Mouse (Mus musculus): ENCODE data around the gene Wdr82. TPM values are rescaled to one million over a fixed set of nuclear protein-coding genes. Genes with fewer than 3 reads are reported as not detected.

The Wdr82 gene
- polyA plus RNA-seq, 1 experiment from 2014 or later: 20.8 TPM

DNA sequence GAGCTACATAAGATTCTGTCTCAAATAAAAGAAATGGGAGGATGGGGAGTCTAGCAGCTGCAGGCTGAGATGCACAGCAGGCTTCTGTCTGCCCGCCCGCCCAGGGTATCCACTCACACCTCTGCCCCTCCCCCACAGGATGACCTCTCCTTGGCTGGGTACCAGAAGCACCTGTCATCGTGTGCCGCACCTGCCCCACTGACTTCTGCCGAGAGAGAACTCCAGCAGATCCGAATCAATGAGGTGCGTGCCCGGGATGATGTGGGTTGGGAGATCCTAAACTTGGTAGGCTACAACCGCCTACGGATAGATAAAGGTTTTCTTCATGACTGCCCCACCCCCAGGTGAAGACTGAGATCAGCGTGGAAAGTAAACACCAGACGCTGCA is 41.9 kb downstream of the Wdr82 start:
- ATAC-seq (ENCODE audit: low FRiP score, low TSS enrichment): no peak
- peaks cover 9% of the 10 kb centered on the region for H3K4me1 ChIP-seq (ENCODE audit: insufficient read depth, low read length)
- H3K27ac ChIP-seq (ENCODE audit: low read length): no peak overlapping the region
- no peaks in the 10 kb centered on the region for H3K27me3 ChIP-seq (ENCODE audit: insufficient read depth, low read length)
- no peak overlapping the region for H3K4me2 ChIP-seq (replicated peaks; ENCODE audit: low read depth, low read length)
- no peak overlapping the region for H3K4me3 ChIP-seq (ENCODE audit: low read length)
- H3K36me3 ChIP-seq (ENCODE audit: insufficient read depth, low read length): peaks cover 39% of the 10 kb centered on the region
- no peak overlapping the region for H3K9ac ChIP-seq (replicated peaks; ENCODE audit: low read length)
- no peaks in the 10 kb centered on the region for H3K9me3 ChIP-seq (ENCODE audit: low read length)
- 88% methylated on average over 12 of the region's 12 CpGs for WGBS

DNA sequence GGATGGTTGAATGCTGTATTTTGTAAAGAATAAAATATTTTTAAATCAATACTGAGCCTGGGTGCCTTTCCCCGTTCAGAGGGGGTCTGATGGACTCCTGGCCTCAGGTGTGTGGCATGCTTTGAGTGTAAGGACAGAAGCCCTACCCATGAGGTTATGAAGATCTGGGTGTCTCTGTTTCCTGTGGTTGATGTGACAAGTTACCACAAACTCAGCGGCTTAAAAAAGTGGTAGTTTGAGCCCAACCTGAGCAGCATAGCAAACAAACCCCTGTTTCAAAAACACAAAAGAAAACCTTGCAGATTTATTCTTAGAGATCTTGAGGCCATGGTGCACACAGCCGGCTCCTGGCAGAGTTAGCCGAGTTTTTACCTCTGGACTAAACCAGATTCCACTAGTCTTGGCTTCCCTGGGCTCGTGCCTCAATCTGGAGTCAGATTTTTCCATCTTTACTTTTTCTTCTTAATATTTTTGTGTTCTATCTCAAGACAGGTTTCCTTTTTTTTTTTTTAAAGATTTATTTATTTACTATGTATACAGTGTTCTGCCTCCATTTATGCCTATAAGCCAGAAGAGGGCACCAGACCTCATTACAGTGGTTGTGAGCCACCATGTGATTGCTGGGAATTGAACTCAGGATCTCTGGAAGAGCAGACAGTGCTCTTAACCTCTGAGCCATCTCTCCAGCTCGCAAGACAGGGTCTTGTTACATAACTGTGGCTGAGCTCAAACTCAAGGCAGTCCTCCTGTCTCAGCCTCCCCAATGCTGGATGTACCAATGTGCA is 44.8 kb downstream of the Wdr82 start:
- Histone ChIP-seq H3K9me3 (ENCODE audit: low read length) (no peaks in the 10 kb centered on the region), H3K4me1 (ENCODE audit: insufficient read depth, low read length) (peaks cover 10% of the 10 kb centered on the region), H3K36me3 (ENCODE audit: insufficient read depth, low read length) (peaks cover 26% of the 10 kb centered on the region), H3K4me3 (ENCODE audit: low read length) (no peak overlapping the region), H3K9ac (replicated peaks; ENCODE audit: low read length) (no peak overlapping the region), H3K4me2 (replicated peaks; ENCODE audit: low read depth, low read length) (no peak overlapping the region), H3K27ac (ENCODE audit: low read length) (no peak overlapping the region), H3K27me3 (ENCODE audit: insufficient read depth, low read length) (no peaks in the 10 kb centered on the region)
- ATAC-seq (ENCODE audit: low FRiP score, low TSS enrichment): no peak
- WGBS: 87% methylated on average over 6 of the region's 6 CpGs

DNA sequence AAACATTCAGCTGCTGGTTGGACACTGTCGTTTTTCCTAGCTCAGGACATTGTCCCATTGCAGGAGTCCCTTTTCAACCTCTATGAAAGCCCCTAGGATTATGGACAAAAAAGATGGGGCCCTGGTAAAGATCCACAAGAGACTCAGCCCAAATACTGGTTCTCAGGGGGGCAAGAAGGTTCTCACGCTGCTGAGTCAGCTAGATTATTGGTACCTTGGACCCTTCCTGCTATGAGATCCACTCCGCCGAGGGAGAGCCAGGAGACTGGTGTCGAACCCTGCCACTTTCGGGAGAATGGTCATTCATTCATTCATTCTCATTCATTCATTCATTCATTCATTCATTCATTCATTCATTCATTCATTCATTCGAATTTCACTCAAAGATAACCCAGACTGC is 46.2 kb downstream of the Wdr82 start:
- no peak overlapping the region for H3K9ac ChIP-seq (replicated peaks; ENCODE audit: low read length)
- H3K4me2 ChIP-seq (replicated peaks; ENCODE audit: low read depth, low read length): no peak overlapping the region
- peaks cover 26% of the 10 kb centered on the region for H3K36me3 ChIP-seq (ENCODE audit: insufficient read depth, low read length)
- H3K27ac ChIP-seq (ENCODE audit: low read length): no peak overlapping the region
- H3K4me1 ChIP-seq (ENCODE audit: insufficient read depth, low read length): peaks cover 13% of the 10 kb centered on the region
- 85% methylated on average over 7 of the region's 7 CpGs for WGBS
- no peak overlapping the region for H3K4me3 ChIP-seq (ENCODE audit: low read length)
- H3K9me3 ChIP-seq (ENCODE audit: low read length): no peaks in the 10 kb centered on the region
- H3K27me3 ChIP-seq (ENCODE audit: insufficient read depth, low read length): no peaks in the 10 kb centered on the region
- no peak for ATAC-seq (ENCODE audit: low FRiP score, low TSS enrichment)

DNA sequence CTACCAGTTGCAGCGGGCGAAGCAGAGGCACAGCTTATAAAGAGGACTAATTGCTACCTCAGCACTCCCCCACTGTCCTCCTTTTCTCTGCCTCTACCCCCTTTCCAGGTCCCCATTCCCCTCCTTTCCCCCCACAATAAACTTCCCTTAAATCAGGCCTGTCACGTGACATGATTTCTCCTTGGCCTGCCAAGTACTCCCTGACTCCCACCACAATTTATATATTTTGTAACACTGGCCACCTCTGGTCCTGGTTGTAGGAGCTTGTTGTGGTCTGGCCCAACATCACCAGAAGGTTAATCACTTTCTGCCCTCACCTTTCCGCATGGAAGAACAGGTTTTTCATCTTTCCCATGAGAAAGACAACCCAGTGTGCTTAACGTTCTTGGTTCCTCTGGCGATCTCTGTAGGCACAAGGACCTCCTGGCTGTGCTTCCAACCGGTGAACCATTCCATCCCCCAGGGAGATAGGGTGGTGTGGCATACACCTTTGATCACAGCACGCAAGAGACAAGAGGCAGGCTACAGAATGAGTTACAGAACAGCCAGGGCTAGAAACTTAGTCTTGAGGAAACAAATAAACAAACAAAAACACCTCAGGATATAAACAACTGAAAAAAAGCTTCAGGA is 50.3 kb downstream of the Wdr82 start:
- no peaks in the 10 kb centered on the region for H3K36me3 ChIP-seq (ENCODE audit: insufficient read depth, low read length)
- peaks cover 7% of the 10 kb centered on the region; the same call in 1 of the 2 replicates for H3K27me3 ChIP-seq (ENCODE audit: insufficient read depth, low read length)
- no peaks in the 10 kb centered on the region for H3K9me3 ChIP-seq (ENCODE audit: low read length)
- ATAC-seq (ENCODE audit: low FRiP score, low TSS enrichment): peak; percentile 62
- no peak overlapping the region for H3K9ac ChIP-seq (replicated peaks; ENCODE audit: low read length)
- H3K27ac ChIP-seq (ENCODE audit: low read length): 0 out of 2 replicates have a peak overlapping the region, but pooled peaks have one; percentile 31
- H3K4me1 ChIP-seq (ENCODE audit: insufficient read depth, low read length): peaks cover 17% of the 10 kb centered on the region
- no peak overlapping the region for H3K4me2 ChIP-seq (replicated peaks; ENCODE audit: low read depth, low read length)
- H3K4me3 ChIP-seq (ENCODE audit: low read length): no peak overlapping the region
- WGBS: 23% methylated on average over 8 of the region's 8 CpGs

GRCm38 (mm10) chr9:106222261-106222851 is 51.6 kb downstream of the Wdr82 start, which contains the start of gene Tlr9:
Gene Tlr9, plus strand, starts transcription at chr9:106222598.
- Histone ChIP-seq H3K4me1 (ENCODE audit: insufficient read depth, low read length) (peaks cover 23% of the 10 kb centered on the region), H3K4me2 (replicated peaks; ENCODE audit: low read depth, low read length) (no peak within 1 kb of the TSS), H3K9ac (replicated peaks; ENCODE audit: low read length) (no peak within 1 kb of the TSS), H3K27ac (ENCODE audit: low read length) (peak within 1 kb of the TSS; percentile 31; the same call in 1 of the 2 replicates), H3K27me3 (ENCODE audit: insufficient read depth, low read length) (peaks cover 7% of the 10 kb centered on the region; the same call in 1 of the 2 replicates), H3K36me3 (ENCODE audit: insufficient read depth, low read length) (no peaks in the 10 kb centered on the region), H3K9me3 (ENCODE audit: low read length) (no peaks in the 10 kb centered on the region), H3K4me3 (ENCODE audit: low read length) (no peak within 1 kb of the TSS)
- 42% methylated on average over 4 of the region's 4 CpGs for WGBS
- ATAC-seq (ENCODE audit: low FRiP score, low TSS enrichment): no peak

GRCm38 (mm10) chr9:106222994-106223393 is 52.3 kb downstream of the Wdr82 start:
- Histone ChIP-seq H3K4me2 (replicated peaks; ENCODE audit: low read depth, low read length) (no peak overlapping the region), H3K9me3 (ENCODE audit: low read length) (no peaks in the 10 kb centered on the region), H3K9ac (replicated peaks; ENCODE audit: low read length) (no peak overlapping the region), H3K36me3 (ENCODE audit: insufficient read depth, low read length) (no peaks in the 10 kb centered on the region), H3K27me3 (ENCODE audit: insufficient read depth, low read length) (peaks cover 7% of the 10 kb centered on the region; the same call in 1 of the 2 replicates), H3K4me1 (ENCODE audit: insufficient read depth, low read length) (peaks cover 23% of the 10 kb centered on the region), H3K4me3 (ENCODE audit: low read length) (no peak overlapping the region), H3K27ac (ENCODE audit: low read length) (no peak overlapping the region)
- no peak for ATAC-seq (ENCODE audit: low FRiP score, low TSS enrichment)
- WGBS: 85% methylated on average over 4 of the region's 4 CpGs

DNA sequence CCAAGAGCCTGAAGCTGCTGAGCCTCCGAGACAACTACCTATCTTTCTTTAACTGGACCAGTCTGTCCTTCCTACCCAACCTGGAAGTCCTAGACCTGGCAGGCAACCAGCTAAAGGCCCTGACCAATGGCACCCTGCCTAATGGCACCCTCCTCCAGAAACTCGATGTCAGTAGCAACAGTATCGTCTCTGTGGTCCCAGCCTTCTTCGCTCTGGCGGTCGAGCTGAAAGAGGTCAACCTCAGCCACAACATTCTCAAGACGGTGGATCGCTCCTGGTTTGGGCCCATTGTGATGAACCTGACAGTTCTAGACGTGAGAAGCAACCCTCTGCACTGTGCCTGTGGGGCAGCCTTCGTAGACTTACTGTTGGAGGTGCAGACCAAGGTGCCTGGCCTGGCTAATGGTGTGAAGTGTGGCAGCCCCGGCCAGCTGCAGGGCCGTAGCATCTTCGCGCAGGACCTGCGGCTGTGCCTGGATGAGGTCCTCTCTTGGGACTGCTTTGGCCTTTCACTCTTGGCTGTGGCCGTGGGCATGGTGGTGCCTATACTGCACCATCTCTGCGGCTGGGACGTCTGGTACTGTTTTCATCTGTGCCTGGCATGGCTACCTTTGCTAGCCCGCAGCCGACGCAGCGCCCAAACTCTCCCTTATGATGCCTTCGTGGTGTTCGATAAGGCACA is 54.9 kb downstream of the Wdr82 start:
- 0 out of 2 replicates have a peak overlapping the region, but pooled peaks have one; percentile 25 for H3K27ac ChIP-seq (ENCODE audit: low read length)
- WGBS: 54% methylated on average over 23 of the region's 24 CpGs
- no peak for ATAC-seq (ENCODE audit: low FRiP score, low TSS enrichment)
- H3K9ac ChIP-seq (replicated peaks; ENCODE audit: low read length): peak overlapping the region; percentile 58
- peak overlapping the region; percentile 44 for H3K4me3 ChIP-seq (ENCODE audit: low read length)
- no peaks in the 10 kb centered on the region for H3K9me3 ChIP-seq (ENCODE audit: low read length)
- H3K27me3 ChIP-seq (ENCODE audit: insufficient read depth, low read length): peaks cover 7% of the 10 kb centered on the region; the same call in 1 of the 2 replicates
- peaks cover 21% of the 10 kb centered on the region for H3K4me1 ChIP-seq (ENCODE audit: insufficient read depth, low read length)
- peak overlapping the region; percentile 73 for H3K4me2 ChIP-seq (replicated peaks; ENCODE audit: low read depth, low read length)
- no peaks in the 10 kb centered on the region for H3K36me3 ChIP-seq (ENCODE audit: insufficient read depth, low read length)

GRCm38 (mm10) chr9:106226151-106226682 is 55.5 kb downstream of the Wdr82 start:
- peak overlapping the region; percentile 44 for H3K4me3 ChIP-seq (ENCODE audit: low read length)
- peak overlapping the region; percentile 73 for H3K4me2 ChIP-seq (replicated peaks; ENCODE audit: low read depth, low read length)
- H3K9me3 ChIP-seq (ENCODE audit: low read length): no peaks in the 10 kb centered on the region
- peak overlapping the region; percentile 25; the same call in 1 of the 2 replicates for H3K27ac ChIP-seq (ENCODE audit: low read length)
- 4% methylated on average over 34 of the region's 34 CpGs for whole genome bisulfite sequencing
- peak overlapping the region; percentile 58 for H3K9ac ChIP-seq (replicated peaks; ENCODE audit: low read length)
- ATAC-seq (ENCODE audit: low FRiP score, low TSS enrichment): peak; percentile 56
- no peaks in the 10 kb centered on the region for H3K36me3 ChIP-seq (ENCODE audit: insufficient read depth, low read length)
- H3K27me3 ChIP-seq (ENCODE audit: insufficient read depth, low read length): peaks cover 7% of the 10 kb centered on the region; the same call in 1 of the 2 replicates
- peaks cover 15% of the 10 kb centered on the region for H3K4me1 ChIP-seq (ENCODE audit: insufficient read depth, low read length)

DNA sequence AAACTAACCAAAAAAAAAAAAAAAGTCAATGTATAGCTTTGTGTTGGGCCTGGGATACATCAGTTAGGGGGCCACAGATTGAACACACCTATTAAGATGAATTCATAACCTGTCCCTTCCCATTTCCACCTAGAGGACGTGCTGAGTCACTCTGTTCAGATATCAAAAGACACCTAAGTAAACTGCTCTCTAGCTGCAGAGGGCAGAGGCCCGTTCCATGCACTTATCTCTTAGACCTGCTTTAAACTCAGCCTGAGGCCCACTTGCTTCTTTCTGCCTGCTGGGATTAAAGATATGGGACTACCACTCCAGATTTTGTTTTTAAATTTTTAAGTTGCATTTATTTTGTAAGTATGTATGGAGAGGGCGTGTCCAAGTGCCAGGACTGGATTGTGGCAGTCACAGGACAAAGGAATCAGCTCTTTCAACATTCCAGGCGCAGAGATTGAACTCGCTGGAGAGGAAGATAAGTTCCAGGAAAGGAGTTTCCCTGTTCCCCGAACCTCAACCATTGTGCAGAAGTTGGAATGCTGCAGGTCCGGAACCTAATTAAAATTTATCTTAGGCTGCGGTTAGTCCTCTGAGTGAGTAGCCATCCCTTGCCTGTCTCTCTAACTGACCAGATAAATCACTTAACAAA is 57.2 kb downstream of the Wdr82 start:
- no peak overlapping the region for H3K9ac ChIP-seq (replicated peaks; ENCODE audit: low read length)
- no peak overlapping the region for H3K4me2 ChIP-seq (replicated peaks; ENCODE audit: low read depth, low read length)
- no peak overlapping the region for H3K4me3 ChIP-seq (ENCODE audit: low read length)
- H3K9me3 ChIP-seq (ENCODE audit: low read length): no peaks in the 10 kb centered on the region
- H3K4me1 ChIP-seq (ENCODE audit: insufficient read depth, low read length): peaks cover 10% of the 10 kb centered on the region
- no peak for ATAC-seq (ENCODE audit: low FRiP score, low TSS enrichment)
- no peak overlapping the region for H3K27ac ChIP-seq (ENCODE audit: low read length)
- WGBS: 61% methylated on average over 8 of the region's 8 CpGs
- H3K27me3 ChIP-seq (ENCODE audit: insufficient read depth, low read length): peaks cover 7% of the 10 kb centered on the region; the same call in 1 of the 2 replicates
- no peaks in the 10 kb centered on the region for H3K36me3 ChIP-seq (ENCODE audit: insufficient read depth, low read length)
